Mouse (Mus musculus) neural tube, embryonic 14.5 days (tissue): ENCODE measurements at regions not wholly inside any gene's neighbourhood (a gene's known extent, or its start where the extent isn't known, plus 50 kb on each side); places are given as distances from the start of the nearest gene placed in this dataset.

ENCODE experiments used
- ATAC-seq: fragments of 200-750 bp; cut with Nextera tagmentation; 2 replicates; pipeline ENCODE4 v1.8.0; 2017; ENCODE audit warnings: low read depth, mild to moderate bottlenecking, moderate TSS enrichment, moderate library complexity
- H3K27ac ChIP-seq: fragments of 300-500 bp; sonication (generic); 2 replicates; pipeline ENCODE4 v1.5.1; 2014; ENCODE audit warnings: low read depth, mild to moderate bottlenecking, control low read depth, low read length, moderate library complexity, mixed read lengths
- H3K27me3 ChIP-seq: fragments of 300-500 bp; sonication (generic); 2 replicates; pipeline ENCODE4 v1.6.1; 2014; ENCODE audit warnings: low read length; ENCODE audit not compliant: control insufficient read depth, insufficient read depth
- H3K36me3 ChIP-seq: fragments of 300-500 bp; sonication (generic); 2 replicates; pipeline ENCODE4 v1.6.1; 2014; ENCODE audit warnings: low read length, mixed read lengths; ENCODE audit not compliant: control insufficient read depth, insufficient read depth
- H3K4me1 ChIP-seq: fragments of 300-500 bp; sonication (generic); 2 replicates; pipeline ENCODE4 v1.6.1; 2014; ENCODE audit warnings: low read length; ENCODE audit not compliant: control insufficient read depth, insufficient read depth
- H3K4me2 ChIP-seq: fragments of 300-500 bp; sonication (generic); 2 replicates; pipeline ENCODE4 v1.6.1; 2014; ENCODE audit warnings: mild to moderate bottlenecking, low read depth, low read length, control low read depth
- H3K4me3 ChIP-seq: fragments of 300-500 bp; sonication (generic); 2 replicates; pipeline ENCODE4 v1.5.1; 2014; ENCODE audit warnings: low read depth, low read length, control low read depth, mixed read lengths
- H3K9ac ChIP-seq: fragments of 300-500 bp; sonication (generic); replicated peaks from 2 replicates; pipeline ENCODE4 v1.6.1; 2014; ENCODE audit warnings: low read depth, mild to moderate bottlenecking, control low read depth, low read length, mixed read lengths
- H3K9me3 ChIP-seq: fragments of 300-500 bp; sonication (generic); 2 replicates; pipeline ENCODE4 v1.6.1; 2016; ENCODE audit warnings: low read length; ENCODE audit not compliant: control insufficient read depth
- WGBS: fragments of 180-500 bp; shearing (Covaris S2); extraction: QIAGEN DNeasy Blood & Tissue Kit; methylation state at CpG from one replicate; pipeline ENCODE4 v1.1.7; 2014; 5-methylcytosine and 5-hydroxymethylcytosine counted together

- Histone ChIP-seq H3K4me1 (no peaks in the 10 kb centered on the region), H3K36me3 (no peaks in the 10 kb centered on the region), H3K27ac (no peak overlapping the region), H3K4me3 (no peak overlapping the region), H3K4me2 (no peak overlapping the region), H3K9ac (no peak overlapping the region), H3K9me3 (no peaks in the 10 kb centered on the region), H3K27me3 (no peaks in the 10 kb centered on the region)
- no peak for ATAC-seq
- WGBS, result 76% methylated on average over 1 of the region's 1 CpGs
Measured at GRCm38 (mm10) chr9:76734387-76734786, 167.5 kb upstream of the Fam83b start.

- ATAC-seq, result no peak
- no peak overlapping the region for H3K9ac ChIP-seq
- no peak overlapping the region for H3K27ac ChIP-seq
Measured at GRCm38 (mm10) chr9:76733812-76734211, 166.9 kb upstream of the Fam83b start.

GRCm38 (mm10) chr9:76722881-76723280 is 156.0 kb upstream of the Fam83b start:
- Histone ChIP-seq H3K9ac (no peak overlapping the region), H3K9me3 (no peaks in the 10 kb centered on the region), H3K4me2 (no peak overlapping the region), H3K4me1 (no peaks in the 10 kb centered on the region), H3K4me3 (no peak overlapping the region), H3K27ac (no peak overlapping the region), H3K36me3 (no peaks in the 10 kb centered on the region), H3K27me3 (no peaks in the 10 kb centered on the region)
- ATAC-seq, result no peak
- 93% methylated on average over 3 of the region's 3 CpGs for WGBS

More at GRCm38 (mm10) chr9:76733812-76734211, 166.9 kb upstream of the Fam83b start:
- Histone ChIP-seq H3K9me3 (no peaks in the 10 kb centered on the region), H3K4me2 (no peak overlapping the region), H3K27me3 (no peaks in the 10 kb centered on the region), H3K4me1 (no peaks in the 10 kb centered on the region), H3K36me3 (no peaks in the 10 kb centered on the region), H3K4me3 (no peak overlapping the region)

- Histone ChIP-seq H3K9ac (no peak overlapping the region), H3K27me3 (no peaks in the 10 kb centered on the region), H3K4me2 (no peak overlapping the region), H3K4me3 (no peak overlapping the region), H3K9me3 (no peaks in the 10 kb centered on the region), H3K27ac (no peak overlapping the region), H3K4me1 (no peaks in the 10 kb centered on the region), H3K36me3 (no peaks in the 10 kb centered on the region)
- ATAC-seq, result no peak
- 79% methylated on average over 1 of the region's 1 CpGs for WGBS
Measured at GRCm38 (mm10) chr9:76715852-76716251, 148.9 kb upstream of the Fam83b start.

- Histone ChIP-seq H3K27me3 (no peaks in the 10 kb centered on the region), H3K4me2 (no peak overlapping the region), H3K27ac (no peak overlapping the region), H3K4me1 (no peaks in the 10 kb centered on the region), H3K36me3 (no peaks in the 10 kb centered on the region), H3K9me3 (no peaks in the 10 kb centered on the region), H3K9ac (no peak overlapping the region), H3K4me3 (no peak overlapping the region)
- no peak for ATAC-seq
- 45% methylated on average over 1 of the region's 1 CpGs for WGBS
Measured at GRCm38 (mm10) chr9:76706451-76706850, 139.5 kb upstream of the Fam83b start.

GRCm38 (mm10) chr9:76705786-76706185 is 138.9 kb upstream of the Fam83b start:
- 83% methylated on average over 5 of the region's 5 CpGs for WGBS

GRCm38 (mm10) chr9:76695547-76695946 is 128.6 kb upstream of the Fam83b start:
- no peak overlapping the region for H3K4me2 ChIP-seq
- ATAC-seq, result no peak
- 76% methylated on average over 4 of the region's 4 CpGs for WGBS
- no peak overlapping the region for H3K27ac ChIP-seq
- no peaks in the 10 kb centered on the region for H3K9me3 ChIP-seq
- H3K9ac ChIP-seq, result no peak overlapping the region
- no peaks in the 10 kb centered on the region for H3K27me3 ChIP-seq
- no peaks in the 10 kb centered on the region for H3K36me3 ChIP-seq
- H3K4me3 ChIP-seq, result no peak overlapping the region
- no peaks in the 10 kb centered on the region for H3K4me1 ChIP-seq

More at GRCm38 (mm10) chr9:76705786-76706185, 138.9 kb upstream of the Fam83b start:
- H3K27ac ChIP-seq, result no peak overlapping the region
- H3K4me1 ChIP-seq, result no peaks in the 10 kb centered on the region
- H3K4me3 ChIP-seq, result no peak overlapping the region
- ATAC-seq, result no peak
- no peak overlapping the region for H3K4me2 ChIP-seq
- H3K9me3 ChIP-seq, result no peaks in the 10 kb centered on the region
- H3K27me3 ChIP-seq, result no peaks in the 10 kb centered on the region
- H3K36me3 ChIP-seq, result no peaks in the 10 kb centered on the region
- H3K9ac ChIP-seq, result no peak overlapping the region

- no peak overlapping the region for H3K27ac ChIP-seq
- ATAC-seq, result no peak
- no peak overlapping the region for H3K4me2 ChIP-seq
- no peak overlapping the region for H3K4me3 ChIP-seq
- no peaks in the 10 kb centered on the region for H3K27me3 ChIP-seq
- H3K9me3 ChIP-seq, result no peaks in the 10 kb centered on the region
- no peaks in the 10 kb centered on the region for H3K4me1 ChIP-seq
- no peak overlapping the region for H3K9ac ChIP-seq
- no peaks in the 10 kb centered on the region for H3K36me3 ChIP-seq
- 85% methylated on average over 4 of the region's 4 CpGs for WGBS
Measured at GRCm38 (mm10) chr9:76692976-76693375, 126.1 kb upstream of the Fam83b start.

- H3K9ac ChIP-seq, result no peak overlapping the region
- H3K36me3 ChIP-seq, result no peaks in the 10 kb centered on the region
- no peak overlapping the region for H3K4me2 ChIP-seq
- H3K9me3 ChIP-seq, result no peaks in the 10 kb centered on the region
- no peak overlapping the region for H3K27ac ChIP-seq
- H3K27me3 ChIP-seq, result no peaks in the 10 kb centered on the region
- H3K4me3 ChIP-seq, result no peak overlapping the region
- peak; percentile 28; the same call in 1 of the 2 replicates for ATAC-seq
- 23% methylated on average over 3 of the region's 3 CpGs for WGBS
- no peaks in the 10 kb centered on the region for H3K4me1 ChIP-seq
Measured at GRCm38 (mm10) chr9:76660848-76661247, 93.9 kb upstream of the Fam83b start.

GRCm38 (mm10) chr9:76659798-76660197 is 92.9 kb upstream of the Fam83b start:
- no peak overlapping the region for H3K27ac ChIP-seq
- no peak overlapping the region for H3K9ac ChIP-seq
- H3K4me1 ChIP-seq, result no peaks in the 10 kb centered on the region
- H3K27me3 ChIP-seq, result no peaks in the 10 kb centered on the region
- no peaks in the 10 kb centered on the region for H3K36me3 ChIP-seq
- H3K4me2 ChIP-seq, result no peak overlapping the region
- H3K4me3 ChIP-seq, result no peak overlapping the region
- no peaks in the 10 kb centered on the region for H3K9me3 ChIP-seq
- ATAC-seq, result no peak
- 48% methylated on average over 3 of the region's 3 CpGs for WGBS
